Mouse (Mus musculus) gastrocnemius, adult 8-10 months (tissue): ENCODE data around the gene Slc43a3. TPM values are rescaled to one million over a fixed set of nuclear protein-coding genes. Genes with fewer than 3 reads are reported as not detected.

Experiments
- DNase-seq, 2 experiments: peaks; one replicate each; pipeline ENCODE4 v3.0.0; 2022; ENCODE audit warnings: low spot score in 2 of 2
- total RNA-seq, 4 experiments: library from RNA; stranded (reverse); gene quantifications; 2 replicates each; pipeline ENCODE4 v1.2.4; 2022

Gene Slc43a3
- total RNA-seq, 4 experiments from 2014 or later: 10.9 to 29.6 (median 17.7) TPM

DNA sequence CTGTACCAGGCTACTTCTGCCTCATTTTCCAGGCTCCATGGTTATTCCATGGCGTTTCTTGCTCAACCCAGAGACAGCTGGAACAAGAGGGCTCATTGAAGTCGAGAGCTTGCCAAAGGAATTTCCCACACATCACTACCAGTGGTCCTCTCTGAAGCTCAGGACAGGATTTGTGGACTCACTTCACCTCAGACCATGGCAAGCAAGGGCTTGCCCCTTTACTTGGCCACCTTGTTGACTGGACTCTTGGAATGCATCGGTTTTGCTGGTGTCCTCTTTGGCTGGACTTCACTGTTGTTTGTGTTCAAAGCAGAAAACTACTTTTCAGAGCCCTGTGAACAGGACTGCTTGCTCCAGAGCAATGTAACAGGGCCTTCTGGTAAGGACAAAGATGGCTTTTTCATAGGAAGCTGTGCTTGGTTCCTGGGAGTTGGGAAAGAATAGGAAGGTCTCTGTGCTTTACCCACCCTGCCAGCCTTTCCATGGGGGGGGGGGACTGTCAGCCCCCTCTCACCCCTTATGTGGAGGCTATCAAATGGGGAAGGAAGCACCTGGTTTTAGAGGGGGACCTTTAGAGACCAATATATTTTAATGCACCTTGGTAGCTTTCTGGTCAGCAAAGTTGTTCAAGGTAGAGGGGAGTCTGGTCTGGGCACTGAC lies 1.2 kb downstream of the Slc43a3 start:
- DNase-seq: no peak

DNA sequence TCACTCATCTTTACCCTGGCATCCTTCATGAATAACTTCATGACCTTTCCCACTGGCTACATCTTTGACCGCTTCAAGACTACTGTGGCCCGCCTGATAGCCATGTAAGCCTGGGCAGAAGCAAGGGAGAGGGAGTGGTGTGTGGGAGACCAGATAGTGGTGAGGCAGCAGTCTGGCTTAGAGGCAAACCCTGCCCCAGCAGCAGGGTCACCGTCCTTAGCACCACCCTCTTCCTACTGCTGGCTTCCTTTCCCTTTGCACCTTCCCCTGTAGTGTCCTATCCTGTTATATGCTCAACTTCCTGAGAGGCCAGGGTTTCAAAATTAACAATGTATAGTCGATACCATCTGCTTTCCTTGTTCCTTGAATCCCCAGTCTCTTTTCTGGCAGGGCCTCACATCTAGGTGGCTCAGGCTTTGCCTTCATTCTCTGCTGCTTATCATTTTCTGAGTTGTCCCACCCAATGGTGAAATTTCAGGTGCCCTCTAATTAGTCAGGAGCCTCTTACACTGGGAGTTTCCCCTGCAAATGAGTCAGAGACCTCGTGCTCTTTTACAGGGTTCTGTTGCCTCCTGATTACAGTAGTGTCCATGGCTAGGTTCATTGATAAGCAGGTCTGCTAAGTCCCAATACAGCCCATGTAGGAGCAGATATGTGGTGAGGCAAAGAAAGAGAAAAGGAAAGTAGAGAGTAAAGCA lies 2.0 kb downstream of the Slc43a3 start:
- DNase-seq: no peak

DNA sequence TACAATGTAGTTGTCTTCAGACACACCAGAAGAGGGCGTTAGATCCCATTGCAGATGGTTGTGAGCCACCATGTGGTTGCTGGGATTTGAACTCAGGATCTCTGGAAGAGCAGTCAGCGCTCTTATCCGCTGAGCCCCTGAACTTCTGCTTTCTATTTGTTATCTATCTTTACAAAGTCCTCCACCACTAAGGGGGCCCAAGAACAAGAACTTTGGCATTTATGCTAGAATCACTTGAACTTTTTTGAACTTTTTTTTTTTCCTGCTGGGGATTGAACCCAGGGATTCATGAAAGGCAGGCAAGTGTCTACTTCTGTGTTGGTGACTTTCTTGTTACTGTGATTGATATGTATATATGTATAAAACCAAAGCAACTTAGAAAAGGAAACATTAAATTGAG lies 2.9 kb downstream of the Slc43a3 start:
- DNase-seq: no peak

DNA sequence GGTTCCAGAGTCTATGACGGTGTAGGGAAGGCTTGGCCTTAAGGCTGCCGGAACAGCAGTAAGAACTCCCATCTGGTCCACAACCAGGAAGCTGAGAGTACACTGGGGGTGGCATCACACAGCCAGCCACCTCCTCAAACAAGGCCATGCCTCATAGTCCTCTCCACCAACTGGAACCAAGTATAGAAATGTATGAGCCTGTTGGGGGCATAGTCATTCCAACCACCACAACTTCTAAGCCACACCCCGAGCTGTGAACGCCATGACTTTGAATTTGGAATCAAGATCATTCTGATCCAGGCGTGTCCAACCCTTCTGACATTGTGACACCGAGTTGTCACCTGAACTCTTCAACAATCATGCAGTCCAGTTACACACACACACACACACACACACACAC lies 3.3 kb downstream of the Slc43a3 start:
- no peak for DNase-seq

DNA sequence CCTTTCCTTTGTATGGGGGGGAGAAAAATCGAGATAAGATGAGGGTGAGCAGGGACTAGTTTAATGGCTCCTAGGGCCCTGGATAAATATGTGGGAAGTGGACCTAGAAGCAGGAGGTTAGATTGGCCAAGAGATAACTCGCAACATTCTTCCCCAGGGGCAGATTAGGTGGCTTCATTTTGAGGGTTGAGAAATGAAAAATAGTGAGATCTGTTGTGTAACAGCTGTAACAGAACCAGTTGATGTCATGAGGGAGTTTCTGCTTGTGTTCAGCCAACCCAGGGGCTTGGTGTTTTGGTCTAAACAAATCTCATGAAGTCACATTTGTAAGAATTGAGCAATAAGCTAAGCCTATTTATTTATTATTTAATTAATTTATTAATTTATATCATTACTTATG lies 5.0 kb downstream of the Slc43a3 start:
- no peak for DNase-seq

DNA sequence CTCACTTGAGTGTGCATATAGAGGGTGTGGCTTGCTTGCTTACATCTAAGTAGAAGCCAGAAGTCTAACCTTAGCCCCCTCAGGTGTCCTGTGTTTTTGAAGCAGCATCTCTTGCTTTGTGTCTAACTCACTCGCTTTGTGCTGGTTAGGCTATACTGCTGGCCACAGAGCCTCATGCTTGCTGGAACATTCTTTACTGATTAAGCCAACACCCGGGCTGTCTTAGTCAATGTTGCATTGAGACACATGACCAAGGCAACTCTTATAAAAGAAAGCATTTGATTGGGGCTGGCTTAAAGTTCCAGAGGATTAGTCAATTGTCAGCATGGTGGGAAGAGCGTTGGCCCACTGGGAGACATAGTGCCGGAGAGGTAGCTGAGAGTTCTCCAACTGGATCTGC lies 5.4 kb downstream of the Slc43a3 start:
- no peak for DNase-seq

DNA sequence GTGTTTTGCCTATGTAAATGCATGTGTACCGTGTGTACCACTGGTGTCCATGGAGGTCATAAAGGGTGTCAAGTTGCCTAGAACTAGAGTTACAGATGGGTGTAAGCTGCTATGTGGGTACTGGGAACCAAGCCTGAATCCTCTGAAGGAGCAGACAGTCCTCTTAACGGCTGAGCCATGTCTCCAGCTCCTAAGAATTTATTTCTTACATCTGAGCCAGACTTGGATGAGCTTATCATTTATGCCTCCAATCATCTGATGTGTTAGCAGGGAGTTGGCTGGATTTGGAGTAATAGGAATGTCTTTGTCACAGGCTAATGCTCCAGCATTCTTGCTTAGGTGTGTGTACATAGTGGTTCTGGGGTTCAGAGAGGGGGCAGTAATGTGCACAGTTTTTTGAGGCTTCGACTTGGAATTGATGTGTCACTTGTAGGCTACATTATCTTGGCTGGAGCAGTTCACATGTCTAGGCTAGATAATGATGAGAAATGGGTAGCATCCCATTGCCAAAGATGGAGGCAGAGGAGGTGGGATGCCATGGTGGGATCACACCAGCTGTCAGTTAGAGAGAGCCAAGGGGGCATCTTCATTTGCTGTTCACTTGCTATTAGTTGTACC lies 10.9 kb downstream of the Slc43a3 start:
- DNase-seq: no peak

DNA sequence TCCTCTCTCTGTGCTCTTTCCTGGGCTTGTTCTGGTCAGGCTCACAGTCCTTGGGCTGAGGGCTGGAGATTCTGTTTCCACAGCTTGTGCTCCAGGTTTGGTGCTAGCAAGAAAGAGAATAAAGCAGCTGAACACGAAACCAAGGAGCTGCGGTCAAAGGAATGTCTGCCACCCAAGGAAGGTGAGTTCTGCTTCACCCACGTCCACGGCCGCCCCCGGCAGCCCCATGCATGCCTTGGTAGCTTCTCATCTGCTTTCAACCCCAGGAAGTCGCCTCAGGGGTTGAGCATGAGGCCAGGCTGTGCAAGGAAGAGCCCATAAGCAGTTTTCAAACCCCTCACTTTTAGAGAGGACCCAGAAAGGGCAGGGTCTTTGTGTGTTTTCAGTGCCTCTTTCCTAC lies 11.9 kb downstream of the Slc43a3 start:
- DNase-seq: no peak

DNA sequence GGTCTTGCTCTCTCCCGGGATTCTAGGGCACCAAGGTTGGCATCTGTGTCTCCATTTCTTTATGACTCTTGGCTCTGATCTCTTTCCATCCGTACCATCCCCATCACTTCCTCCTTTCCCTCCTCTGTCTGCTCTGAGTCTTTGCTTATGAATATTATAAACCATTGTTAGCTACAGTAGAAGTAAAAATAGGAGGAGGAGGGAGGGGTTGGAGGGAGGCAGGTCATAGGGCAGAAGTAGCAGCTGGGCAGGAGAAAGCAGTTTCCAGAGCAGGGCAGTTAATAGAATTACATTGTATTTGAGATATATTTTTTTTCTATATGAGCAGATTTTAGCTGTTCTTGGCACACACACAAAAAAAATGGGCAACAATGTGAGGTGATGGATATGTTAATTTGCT lies 12.3 kb downstream of the Slc43a3 start:
- DNase-seq: no peak

DNA sequence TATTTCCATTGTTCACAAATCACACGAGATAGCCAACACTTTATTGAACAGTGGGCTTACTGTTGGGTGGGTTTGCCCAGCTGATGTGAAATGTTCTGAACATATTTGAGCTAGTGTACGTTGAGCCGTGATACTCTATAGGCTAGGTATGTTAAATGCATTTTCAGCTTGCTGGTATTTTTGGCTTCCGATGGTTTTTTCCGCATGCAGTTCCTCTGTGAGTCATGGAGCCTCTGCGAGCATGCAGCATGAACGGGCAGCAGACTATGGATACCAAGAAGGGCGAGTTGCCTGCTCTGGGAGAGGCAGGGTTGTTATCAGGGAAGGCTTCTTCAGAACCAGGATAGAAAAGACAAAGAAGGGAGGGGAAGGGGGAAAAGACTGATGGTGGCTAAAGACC lies 14.6 kb downstream of the Slc43a3 start:
- no peak for DNase-seq

DNA sequence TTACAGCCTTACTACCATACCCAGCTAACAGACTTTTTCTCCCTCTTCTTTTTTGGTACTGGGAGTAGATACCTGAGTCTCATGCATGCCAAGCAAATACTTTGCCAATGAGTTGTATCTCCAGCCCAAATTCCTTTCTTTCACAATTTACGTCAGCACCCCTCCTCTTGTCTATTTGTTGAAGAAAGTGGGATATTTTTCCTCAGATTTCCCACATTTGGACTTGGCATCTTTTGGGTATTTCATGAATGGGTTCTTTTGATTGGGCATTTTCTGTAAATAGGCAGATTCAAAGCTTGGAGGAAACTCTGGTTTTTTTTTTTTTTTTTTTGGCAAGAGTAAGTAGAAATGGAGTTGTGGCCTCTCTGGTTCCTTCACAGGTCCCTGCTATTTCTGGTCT lies 15.9 kb downstream of the Slc43a3 start:
- no peak for DNase-seq

DNA sequence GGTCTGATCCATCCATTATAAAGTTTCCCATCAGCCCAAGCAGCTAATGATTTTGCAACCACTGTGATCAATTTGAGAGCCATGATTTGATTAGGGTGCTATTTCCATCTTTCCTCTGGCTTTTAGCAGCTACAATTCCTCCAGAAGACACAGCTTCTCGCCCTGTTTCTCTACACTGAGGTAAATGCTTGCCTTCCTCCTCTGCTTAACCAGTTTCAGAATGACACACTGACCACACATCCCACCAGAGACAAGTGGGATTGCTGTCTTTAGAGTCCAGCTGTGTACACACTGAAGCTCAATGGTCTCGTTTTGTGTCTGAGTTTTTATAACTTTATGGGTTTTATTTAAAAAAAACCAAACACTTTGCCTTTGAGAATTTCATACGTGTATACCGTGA lies 16.3 kb downstream of the Slc43a3 start:
- no peak for DNase-seq

DNA sequence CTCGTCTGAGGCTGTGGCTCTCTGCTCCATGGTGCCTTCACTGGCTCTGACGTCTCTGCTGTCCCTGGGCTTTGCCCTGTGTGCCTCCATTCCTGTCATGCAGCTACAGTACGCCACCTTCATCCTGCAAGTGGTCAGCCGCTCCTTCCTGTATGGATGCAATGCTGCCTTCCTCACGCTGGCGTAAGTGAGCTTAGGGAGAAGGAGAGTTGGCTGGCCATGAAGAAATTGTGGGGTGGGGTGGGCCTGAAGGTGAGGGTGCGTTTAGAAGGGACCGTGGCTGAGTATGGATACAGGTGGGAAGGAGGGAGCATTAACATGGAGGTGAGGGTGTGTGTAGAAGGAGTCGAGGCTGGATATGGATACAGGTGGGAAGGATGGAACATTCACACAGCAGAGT lies 19.1 kb downstream of the Slc43a3 start:
- DNase-seq: no peak

DNA sequence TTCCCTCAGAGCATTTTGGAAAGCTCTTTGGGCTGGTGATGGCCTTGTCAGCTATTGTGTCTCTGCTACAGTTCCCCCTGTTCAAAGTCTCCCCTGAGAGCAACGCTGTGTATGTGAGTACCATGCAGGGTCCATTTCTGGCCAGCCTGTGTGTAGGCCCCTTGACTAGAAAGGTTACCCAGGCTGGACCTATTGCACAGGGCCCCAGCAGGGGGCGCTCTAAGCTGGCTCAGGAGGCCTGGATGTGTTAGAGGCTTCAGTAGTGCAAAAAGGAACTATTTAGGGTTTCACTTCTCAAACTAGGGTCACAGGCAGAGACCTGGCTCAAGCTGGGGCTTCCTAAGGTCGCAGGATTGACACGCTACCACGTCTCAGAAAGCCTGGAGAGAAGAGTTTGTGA lies 19.9 kb downstream of the Slc43a3 start:
- DNase-seq: no peak

DNA sequence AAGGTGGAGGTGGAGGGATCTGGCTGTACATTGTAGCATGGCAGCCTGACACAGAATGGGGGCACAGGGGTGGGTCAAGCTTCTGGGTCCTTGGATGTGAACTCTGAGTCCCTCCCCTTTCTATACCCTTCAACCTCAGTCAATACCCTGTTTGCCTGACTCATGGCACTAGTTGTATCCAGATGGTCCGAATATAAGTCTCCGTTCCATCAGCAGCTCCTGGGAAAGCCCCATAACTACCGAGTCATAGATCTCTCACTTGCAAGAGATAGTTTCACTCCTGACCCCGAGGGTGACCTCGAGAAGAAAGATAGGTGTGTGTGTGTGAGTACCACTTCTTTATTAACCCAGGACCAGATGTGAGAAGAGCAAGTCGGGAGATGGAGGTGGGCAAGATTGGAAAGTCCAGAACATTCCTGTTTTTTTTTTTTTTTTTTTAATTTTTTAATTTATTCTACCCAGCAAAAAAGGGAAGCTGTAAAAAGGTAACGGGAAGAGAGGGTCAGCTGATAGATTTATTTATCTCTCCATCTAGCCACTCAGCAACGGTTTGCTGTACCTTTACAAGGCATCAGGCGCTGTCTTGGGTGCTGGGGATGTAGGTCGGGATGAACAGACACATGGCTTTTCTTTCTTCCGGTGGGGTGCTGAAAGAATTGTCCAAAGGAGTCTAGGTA lies 22.3 kb downstream of the Slc43a3 start:
- no peak for DNase-seq

DNA sequence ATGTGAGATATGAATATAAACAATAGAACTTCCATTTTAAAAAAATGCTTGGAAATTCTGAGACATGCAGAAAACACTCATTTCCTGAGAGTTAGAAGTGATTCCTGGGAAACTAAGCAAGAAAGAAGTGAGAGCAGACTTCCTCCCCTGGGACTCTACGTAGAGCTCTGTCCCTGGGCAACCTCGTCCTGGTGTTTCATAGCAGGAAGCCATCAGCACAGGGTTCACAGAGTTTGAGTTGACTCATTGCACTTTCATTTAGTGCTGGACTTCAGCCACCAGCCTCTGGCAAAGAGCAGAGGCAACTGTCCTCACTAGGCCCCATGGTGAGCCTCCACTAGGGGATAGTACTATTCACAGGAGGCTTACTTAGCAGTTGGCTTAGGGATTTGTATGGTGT lies 24.9 kb downstream of the Slc43a3 start:
- DNase-seq: peak; percentile 21 to 48

DNA sequence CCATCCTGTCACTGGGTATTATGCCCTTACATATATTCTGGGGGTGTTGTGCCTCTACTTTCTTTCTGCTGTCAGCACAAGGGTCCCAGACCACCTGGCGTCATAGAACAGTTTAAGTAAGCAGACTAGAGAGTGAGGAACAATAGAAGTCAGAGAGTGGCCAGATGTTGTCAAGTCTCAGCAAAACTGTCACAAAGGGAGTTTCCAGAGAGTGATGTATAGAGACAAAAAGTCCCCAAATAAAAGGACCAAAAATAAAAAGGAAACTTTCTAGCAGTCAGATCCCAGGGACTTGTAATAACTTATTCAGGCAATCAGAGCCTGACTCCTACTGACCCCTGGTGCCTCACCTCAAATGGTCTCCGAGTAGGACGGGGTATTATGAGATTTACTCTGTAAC lies 25.5 kb downstream of the Slc43a3 start:
- DNase-seq: no peak

DNA sequence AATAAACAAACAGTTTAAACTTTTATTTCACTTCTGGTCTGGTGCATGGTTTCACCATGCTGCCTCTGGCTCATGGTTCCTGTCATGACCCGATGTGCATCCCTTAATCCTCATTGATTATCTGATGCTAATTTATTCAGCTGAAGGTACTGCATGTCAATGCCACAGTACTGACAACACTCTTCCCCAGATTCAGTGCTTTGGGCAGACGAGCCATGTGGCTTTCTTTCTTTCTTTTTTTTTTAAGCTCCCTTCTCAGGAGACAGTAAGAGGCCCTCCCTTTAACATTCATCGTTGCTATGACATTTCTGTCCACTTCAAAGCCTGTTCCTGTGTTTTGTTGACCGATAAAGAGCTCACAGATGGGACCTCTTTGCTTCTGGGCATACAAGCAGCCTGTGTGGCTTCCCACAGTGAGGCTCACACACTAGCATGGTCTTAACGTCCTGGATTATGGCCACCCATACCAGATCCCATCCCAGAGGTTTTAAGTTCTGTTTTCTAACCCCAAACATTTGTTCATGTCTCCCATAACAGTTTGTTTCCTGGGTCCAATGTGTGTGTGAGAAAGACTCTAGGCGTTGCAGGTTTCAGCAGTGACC lies 26.6 kb downstream of the Slc43a3 start:
- no peak for DNase-seq

DNA sequence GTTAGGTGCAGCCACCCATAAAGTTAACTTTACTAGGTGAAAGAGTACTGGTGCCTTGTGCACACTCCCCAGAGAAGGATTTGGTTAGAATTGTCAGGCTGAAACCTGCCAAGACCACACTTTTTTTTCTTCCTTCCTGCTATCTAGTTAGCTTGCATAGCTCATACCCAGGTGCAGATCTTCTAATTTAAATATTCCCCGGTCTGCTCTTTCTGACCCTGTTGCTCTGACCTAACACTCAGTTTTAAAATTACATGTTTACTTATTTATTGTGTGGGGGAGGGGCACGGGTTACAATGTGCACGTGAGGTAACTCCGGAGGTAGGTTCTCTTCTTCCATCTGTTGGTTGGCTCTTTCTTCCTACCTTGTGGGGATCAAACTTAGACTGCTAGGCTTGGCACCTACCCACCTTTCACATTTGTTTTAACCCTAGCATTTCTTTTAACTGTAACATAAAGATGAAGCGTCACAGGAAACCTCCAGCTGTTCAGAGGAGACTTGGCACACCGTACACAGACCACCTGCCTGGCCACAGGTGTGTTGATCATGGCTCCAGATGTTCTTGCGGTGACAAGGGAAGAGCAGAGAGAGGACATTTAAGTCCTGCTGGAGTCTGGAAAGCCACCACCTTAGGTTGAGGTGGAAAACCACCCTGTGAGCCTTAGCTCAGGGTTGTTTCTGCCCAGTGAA lies 27.9 kb downstream of the Slc43a3 start:
- no peak for DNase-seq

DNA sequence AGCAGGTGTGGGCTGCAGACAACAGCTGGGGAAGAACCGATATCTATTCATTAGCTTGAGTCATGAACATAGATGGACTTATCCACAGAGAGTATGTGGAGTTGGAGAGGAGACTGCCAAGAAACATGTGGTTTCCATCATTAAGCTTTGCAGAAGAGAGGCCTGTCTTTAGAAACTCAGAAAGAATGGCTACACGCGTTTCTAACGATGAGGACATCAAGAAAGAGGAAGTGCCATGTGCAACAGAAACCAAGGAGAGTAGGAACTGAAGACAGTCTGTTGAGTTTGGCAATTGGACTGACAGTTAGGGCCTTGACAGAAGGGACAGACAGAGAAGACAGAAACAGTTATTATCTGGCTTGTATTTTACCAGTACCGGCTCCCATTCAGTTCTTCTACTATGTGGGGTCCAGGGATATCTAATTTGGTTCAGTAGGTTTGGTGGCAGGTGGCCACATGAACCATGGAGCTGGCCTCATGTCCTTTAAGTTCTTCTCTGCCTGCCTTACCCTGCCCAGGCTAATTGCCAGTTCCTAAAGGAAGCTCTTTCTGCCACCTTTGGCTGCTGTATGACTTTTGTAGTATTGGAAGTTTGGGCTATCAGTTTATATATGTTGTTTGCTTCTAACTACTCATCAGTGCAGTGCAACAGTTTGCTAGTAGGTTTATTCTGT lies 31.1 kb downstream of the Slc43a3 start:
- no peak for DNase-seq

DNA sequence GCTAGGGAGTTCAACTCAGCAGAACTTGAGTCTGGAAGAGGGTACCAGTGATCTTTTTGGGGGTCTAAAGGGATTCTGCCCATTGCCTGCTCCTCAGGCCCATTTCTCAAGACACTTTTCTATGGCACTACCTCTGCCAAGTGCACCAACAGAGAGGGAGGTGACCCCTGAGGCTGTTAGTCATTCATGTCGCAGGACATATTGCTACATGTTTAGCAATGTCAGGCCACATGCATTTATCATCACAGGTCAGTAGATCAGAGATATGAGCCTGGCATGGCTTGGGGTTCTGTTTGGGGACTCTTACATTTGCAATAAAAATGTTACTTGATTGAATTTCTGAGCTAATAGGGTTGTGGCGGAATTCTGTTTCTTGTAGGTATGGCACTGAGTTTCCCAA lies 39.2 kb downstream of the Slc43a3 start:
- DNase-seq: no peak
